Mouse (Mus musculus) lung, embryonic 14.5 days (tissue): ENCODE data around the gene Brinp2. TPM values are rescaled to one million over a fixed set of nuclear protein-coding genes. Genes with fewer than 3 reads are reported as not detected.

Source experiments
- ATAC-seq: fragments of 200-750 bp; cut with Nextera tagmentation; 2 replicates; pipeline ENCODE4 v1.8.0; 2017; ENCODE audit warnings: mild to moderate bottlenecking, moderate TSS enrichment, moderate library complexity; ENCODE audit not compliant: insufficient read depth
- DNase-seq: peaks from one replicate; pipeline ENCODE4 v3.0.0-alpha.2; 2015
- H3K27ac ChIP-seq: fragments of 300-500 bp; sonication (generic); 2 replicates; pipeline ENCODE4 v1.5.1; 2014; ENCODE audit warnings: low read depth, mild to moderate bottlenecking, moderate library complexity
- H3K27me3 ChIP-seq: fragments of 300-500 bp; sonication (generic); 2 replicates; pipeline ENCODE4 v1.6.1; 2014; ENCODE audit warnings: low read length, control low read depth; ENCODE audit not compliant: insufficient read depth
- H3K36me3 ChIP-seq: fragments of 300-500 bp; sonication (generic); 2 replicates; pipeline ENCODE4 v1.6.1; 2014; ENCODE audit warnings: control low read depth; ENCODE audit not compliant: insufficient read depth
- H3K4me1 ChIP-seq: fragments of 300-500 bp; sonication (generic); 2 replicates; pipeline ENCODE4 v1.6.1; 2014; ENCODE audit warnings: antibody characterized with exemption, control low read depth; ENCODE audit not compliant: insufficient read depth
- H3K4me2 ChIP-seq: fragments of 300-500 bp; sonication (generic); 2 replicates; pipeline ENCODE4 v1.6.1; 2014; ENCODE audit warnings: mild to moderate bottlenecking
- H3K4me3 ChIP-seq: fragments of 300-500 bp; sonication (generic); 2 replicates; pipeline ENCODE4 v1.5.1; 2014; ENCODE audit warnings: low read depth, low read length
- H3K9ac ChIP-seq: fragments of 300-500 bp; sonication (generic); 2 replicates; pipeline ENCODE4 v1.6.1; 2014
- H3K9me3 ChIP-seq: fragments of 300-500 bp; sonication (generic); 2 replicates; pipeline ENCODE4 v1.6.1; 2016; ENCODE audit warnings: low read depth, low read length, control low read depth
- CTCF ChIP-seq: IDR thresholded peaks from 2 replicates; pipeline ENCODE4 v1.5.1; 2016; ENCODE audit warnings: antibody characterized with exemption, low read depth
- WGBS: fragments of 180-500 bp; shearing (Covaris S2); extraction: QIAGEN DNeasy Blood & Tissue Kit; methylation state at CpG from one replicate; pipeline ENCODE4 v1.1.7; 2014; 5-methylcytosine and 5-hydroxymethylcytosine counted together
- polyA plus RNA-seq: library from polyadenylated mRNA; unstranded; fragments of >200 nt; fragmentation: Nextera tagmentation; extraction: Ambion mirVana; gene quantifications from 2 replicates; pipeline ENCODE4 v1.2.1, GENCODE M21; 2014

Brinp2 gene
- polyA plus RNA-seq, 1 experiment from 2014 or later: 0.24 TPM

DNA sequence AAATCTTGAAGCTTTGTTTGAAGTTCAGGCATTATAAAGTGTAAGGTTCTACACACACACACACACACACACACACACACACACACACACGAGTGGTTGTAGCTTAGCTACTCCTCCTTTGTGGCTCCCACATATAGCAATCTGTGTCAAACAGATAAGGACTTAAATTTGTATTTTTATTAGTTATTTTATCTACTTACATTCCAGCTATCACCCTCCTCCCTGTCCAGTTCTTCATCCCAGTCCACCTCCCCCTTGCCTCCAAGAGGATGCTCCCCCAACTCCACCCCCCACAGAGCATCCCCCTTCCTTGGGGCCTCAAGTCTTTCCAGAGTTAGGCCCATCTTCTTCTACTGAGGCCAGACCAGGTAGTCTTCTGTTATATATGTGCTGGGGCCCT, 137.4 kb downstream of the Brinp2 start:
- H3K4me1 ChIP-seq: no peaks in the 10 kb centered on the region
- no peaks in the 10 kb centered on the region for H3K9me3 ChIP-seq
- H3K4me2 ChIP-seq: no peak overlapping the region
- H3K27ac ChIP-seq: no peak overlapping the region
- DNase-seq (no peak), ATAC-seq (no peak)
- H3K4me3 ChIP-seq: no peak overlapping the region
- no peak overlapping the region for H3K9ac ChIP-seq
- 68% methylated on average over 1 of the region's 1 CpGs for WGBS
- H3K27me3 ChIP-seq: no peaks in the 10 kb centered on the region
- TF ChIP-seq CTCF: no peak
- H3K36me3 ChIP-seq: no peaks in the 10 kb centered on the region

DNA sequence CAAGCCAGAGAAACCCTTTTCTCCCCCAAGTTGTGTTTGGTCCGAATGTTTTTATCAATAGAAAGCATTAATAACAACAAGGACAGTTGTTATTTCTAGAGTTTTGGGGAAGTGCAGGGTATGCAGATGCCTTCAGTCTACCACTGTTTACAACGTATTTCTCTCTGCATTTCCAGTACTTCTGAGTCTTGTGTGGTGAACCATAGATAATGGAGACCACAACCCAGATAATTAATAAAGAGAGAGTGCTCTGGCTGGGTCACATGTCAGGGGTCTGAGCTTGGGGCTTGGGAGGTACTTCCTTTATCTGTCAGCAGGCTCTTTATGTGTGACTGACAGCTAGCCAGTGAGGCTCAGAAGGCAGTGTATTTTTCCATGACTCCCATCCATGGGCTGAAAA, 137.8 kb downstream of the Brinp2 start:
- DNase-seq (no peak), ATAC-seq (no peak)
- H3K27ac ChIP-seq: no peak overlapping the region
- H3K27me3 ChIP-seq: no peaks in the 10 kb centered on the region
- 46% methylated on average over 2 of the region's 2 CpGs for WGBS
- no peak overlapping the region for H3K4me3 ChIP-seq
- no peak for TF ChIP-seq CTCF
- H3K9me3 ChIP-seq: no peaks in the 10 kb centered on the region
- H3K9ac ChIP-seq: no peak overlapping the region
- no peak overlapping the region for H3K4me2 ChIP-seq
- no peaks in the 10 kb centered on the region for H3K4me1 ChIP-seq
- H3K36me3 ChIP-seq: no peaks in the 10 kb centered on the region

DNA sequence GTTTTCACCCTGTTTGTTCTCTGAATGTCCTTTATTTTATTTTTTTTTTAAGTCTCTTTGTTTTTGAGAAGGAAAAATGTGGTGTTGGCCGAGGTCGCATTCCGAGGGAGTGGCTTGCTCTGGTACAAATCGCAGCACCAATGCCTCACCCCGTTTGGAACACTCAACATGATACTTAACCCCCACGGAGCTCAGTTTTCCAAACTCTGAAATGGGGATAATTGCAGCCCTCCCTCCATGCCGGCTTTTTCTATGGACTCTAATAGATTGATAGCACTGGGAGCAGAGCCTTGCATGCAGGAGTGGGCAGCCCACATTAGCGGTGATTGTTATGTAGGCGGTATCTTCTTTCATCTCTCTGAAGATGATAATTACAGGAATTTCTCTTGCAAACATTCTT, 140.5 kb downstream of the Brinp2 start:
- 62% methylated on average over 9 of the region's 9 CpGs for WGBS
- no peak for TF ChIP-seq CTCF
- ATAC-seq (no peak), DNase-seq (no peak)
- Histone ChIP-seq H3K9ac (no peak overlapping the region), H3K4me1 (no peaks in the 10 kb centered on the region), H3K4me2 (no peak overlapping the region), H3K9me3 (no peaks in the 10 kb centered on the region), H3K27me3 (no peaks in the 10 kb centered on the region), H3K27ac (no peak overlapping the region), H3K36me3 (no peaks in the 10 kb centered on the region), H3K4me3 (no peak overlapping the region)

DNA sequence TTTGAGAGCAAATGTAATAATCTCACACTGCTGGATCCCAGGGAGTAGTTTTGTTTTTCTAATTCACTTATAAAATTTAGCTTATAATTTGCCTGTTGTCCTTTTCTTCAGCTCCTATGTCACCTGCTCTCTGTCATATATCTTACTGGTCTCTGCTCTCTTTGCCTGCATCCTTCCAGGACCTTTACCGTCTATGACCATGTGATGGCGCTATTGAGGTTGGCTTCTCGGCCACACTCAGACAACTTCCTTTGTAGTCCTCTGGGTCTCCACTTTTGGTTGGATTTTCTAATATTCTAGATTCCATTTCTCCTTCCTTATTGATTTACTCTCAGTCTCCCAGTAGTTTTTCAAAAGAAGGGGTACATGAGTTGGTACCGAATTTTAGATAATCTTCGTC, 141.4 kb downstream of the Brinp2 start:
- DNase-seq (peak; percentile 6), ATAC-seq (no peak)
- no peak overlapping the region for H3K4me3 ChIP-seq
- H3K4me1 ChIP-seq: no peaks in the 10 kb centered on the region
- peak; percentile 33 for TF ChIP-seq CTCF
- no peak overlapping the region for H3K4me2 ChIP-seq
- H3K9ac ChIP-seq: no peak overlapping the region
- 50% methylated on average over 5 of the region's 5 CpGs for WGBS
- no peak overlapping the region for H3K27ac ChIP-seq
- H3K9me3 ChIP-seq: no peaks in the 10 kb centered on the region
- H3K36me3 ChIP-seq: no peaks in the 10 kb centered on the region
- no peaks in the 10 kb centered on the region for H3K27me3 ChIP-seq

DNA sequence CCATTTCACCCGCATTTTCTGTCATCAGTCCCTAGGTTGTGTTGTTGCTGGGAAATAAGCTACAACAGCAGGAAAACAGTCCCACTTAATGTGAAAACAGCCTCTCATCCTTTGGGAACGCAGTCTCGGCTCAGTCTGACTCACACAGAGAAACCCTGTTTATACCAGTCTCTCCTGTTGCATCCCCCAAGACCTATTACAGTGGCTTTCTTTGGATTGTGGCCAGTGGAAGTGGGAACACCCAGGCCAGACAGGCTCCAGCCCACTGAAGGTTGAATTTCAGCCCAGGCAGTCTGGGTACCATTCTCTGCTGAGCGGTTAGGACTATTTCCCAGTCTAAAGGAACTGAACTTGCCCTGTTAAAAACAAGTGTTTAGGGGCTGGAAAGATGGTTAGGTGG, 142.4 kb downstream of the Brinp2 start:
- 77% methylated on average over 4 of the region's 4 CpGs for WGBS
- H3K4me1 ChIP-seq: no peaks in the 10 kb centered on the region
- H3K9ac ChIP-seq: no peak overlapping the region
- no peaks in the 10 kb centered on the region for H3K9me3 ChIP-seq
- no peak for ATAC-seq
- no peak overlapping the region for H3K4me2 ChIP-seq
- TF ChIP-seq CTCF: no peak
- no peak overlapping the region for H3K27ac ChIP-seq
- DNase-seq: no peak
- no peak overlapping the region for H3K4me3 ChIP-seq
- H3K27me3 ChIP-seq: no peaks in the 10 kb centered on the region
- no peaks in the 10 kb centered on the region for H3K36me3 ChIP-seq

DNA sequence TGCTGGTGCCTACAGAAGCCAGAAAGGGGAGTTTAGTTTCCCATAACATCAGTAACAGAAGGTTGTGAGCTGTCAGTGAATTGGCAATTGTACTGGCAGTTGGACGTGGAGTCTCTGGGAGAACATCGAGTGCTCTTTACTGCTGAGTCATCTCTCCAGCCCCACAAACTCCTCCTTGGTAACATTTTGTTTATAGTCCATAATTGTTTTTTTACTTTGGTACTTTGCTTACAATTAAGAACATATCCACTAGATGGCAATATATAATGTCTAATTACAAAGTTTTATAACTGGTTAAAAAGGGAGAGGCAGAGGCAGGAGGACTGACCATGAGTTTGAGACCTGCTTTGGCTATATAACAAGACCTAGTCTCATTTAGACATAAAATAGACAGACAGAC, 148.5 kb downstream of the Brinp2 start:
- no peak overlapping the region for H3K9ac ChIP-seq
- 57% methylated on average over 2 of the region's 2 CpGs for WGBS
- no peak for ATAC-seq
- H3K4me3 ChIP-seq: no peak overlapping the region
- no peak for TF ChIP-seq CTCF
- H3K36me3 ChIP-seq: no peaks in the 10 kb centered on the region
- no peak overlapping the region for H3K27ac ChIP-seq
- no peaks in the 10 kb centered on the region for H3K9me3 ChIP-seq
- no peaks in the 10 kb centered on the region for H3K27me3 ChIP-seq
- no peaks in the 10 kb centered on the region for H3K4me1 ChIP-seq
- H3K4me2 ChIP-seq: no peak overlapping the region
- no peak for DNase-seq

DNA sequence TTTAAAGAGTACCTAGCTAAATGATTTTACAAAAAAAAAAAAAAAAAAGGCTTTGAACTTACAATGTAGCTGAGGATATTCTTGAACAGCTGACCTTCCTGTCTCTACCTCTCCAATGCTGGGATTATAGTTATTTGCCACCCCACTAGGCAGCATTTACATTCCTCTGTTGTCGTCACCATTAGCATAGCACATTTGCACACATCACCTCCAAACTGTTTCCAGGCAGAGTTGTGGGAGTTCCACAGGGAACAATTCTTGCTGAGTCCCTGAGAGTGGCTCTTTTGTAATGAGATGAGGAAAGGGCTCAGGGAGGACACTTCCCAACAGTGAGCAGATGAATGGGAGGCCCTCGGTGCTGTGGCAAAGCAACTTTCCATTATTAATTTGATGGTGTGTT, 153.2 kb downstream of the Brinp2 start:
- 72% methylated on average over 2 of the region's 2 CpGs for WGBS
- Histone ChIP-seq H3K4me3 (no peak overlapping the region), H3K4me2 (no peak overlapping the region), H3K9ac (no peak overlapping the region), H3K27ac (no peak overlapping the region), H3K9me3 (no peaks in the 10 kb centered on the region), H3K4me1 (no peaks in the 10 kb centered on the region), H3K27me3 (no peaks in the 10 kb centered on the region), H3K36me3 (no peaks in the 10 kb centered on the region)
- DNase-seq (no peak), ATAC-seq (no peak)
- TF ChIP-seq CTCF: no peak

Other genes starting within 250 kb of the Brinp2 start
- 0.36 and 0.89 TPM in 2 replicates for gene Astn1, start 5.9 kb upstream of the Brinp2 start, polyA plus RNA-seq